Mouse (Mus musculus) heart, embryonic 11.5 days (tissue): ENCODE measurements around the gene Tfeb. TPM values are rescaled to one million over a fixed set of nuclear protein-coding genes. Genes with fewer than 3 reads are reported as not detected.

Experiments used
- ATAC-seq: fragments of 200-750 bp; cut with Nextera tagmentation; replicated peaks from 2 replicates; pipeline ENCODE4 v1.8.0; 2017; ENCODE audit warnings: moderate library complexity; ENCODE audit not compliant: insufficient number of reproducible peaks, low FRiP score, low TSS enrichment
- H3K27ac ChIP-seq: fragments of 300-500 bp; sonication (generic); 2 replicates; pipeline ENCODE4 v1.5.1; 2014; ENCODE audit warnings: mild to moderate bottlenecking, low read depth, low read length
- H3K27me3 ChIP-seq: fragments of 300-500 bp; sonication (generic); 2 replicates; pipeline ENCODE4 v1.6.1; 2014; ENCODE audit warnings: mild to moderate bottlenecking, low read length, mixed read lengths; ENCODE audit not compliant: control insufficient read depth, insufficient read depth
- H3K36me3 ChIP-seq: fragments of 300-500 bp; sonication (generic); 2 replicates; pipeline ENCODE4 v1.6.1; 2014; ENCODE audit warnings: mild to moderate bottlenecking, low read length, moderate library complexity, mixed read lengths; ENCODE audit not compliant: control insufficient read depth, insufficient read depth
- H3K4me1 ChIP-seq: fragments of 300-500 bp; sonication (generic); 2 replicates; pipeline ENCODE4 v1.6.1; 2014; ENCODE audit warnings: low read length; ENCODE audit not compliant: control insufficient read depth, insufficient read depth
- H3K4me2 ChIP-seq: fragments of 300-500 bp; sonication (generic); 2 replicates; pipeline ENCODE4 v1.6.1; 2014; ENCODE audit warnings: mild to moderate bottlenecking, moderate library complexity
- H3K4me3 ChIP-seq: fragments of 300-500 bp; sonication (generic); 2 replicates; pipeline ENCODE4 v1.5.1; 2014; ENCODE audit warnings: low read depth, low read length
- H3K9ac ChIP-seq: fragments of 300-500 bp; sonication (generic); 2 replicates; pipeline ENCODE4 v1.6.1; 2014; ENCODE audit warnings: mild to moderate bottlenecking, low read depth, low read length, moderate library complexity
- H3K9me3 ChIP-seq: fragments of 300-500 bp; sonication (generic); replicated peaks from 2 replicates; pipeline ENCODE4 v1.6.1; 2016; ENCODE audit warnings: low read length; ENCODE audit not compliant: control insufficient read depth
- WGBS: fragments of 180-500 bp; shearing (Covaris S2); extraction: QIAGEN DNeasy Blood & Tissue Kit; methylation state at CpG from one replicate; pipeline ENCODE4 v1.1.7; 2014; ENCODE audit not compliant: insufficient replicate concordance; 5-methylcytosine and 5-hydroxymethylcytosine counted together
- polyA plus RNA-seq: library from polyadenylated mRNA; unstranded; fragments of >200 nt; fragmentation: Nextera tagmentation; extraction: Ambion mirVana; gene quantifications from 2 replicates; pipeline ENCODE4 v1.2.1, GENCODE M21; 2014

The Tfeb gene
- polyA plus RNA-seq, 1 experiment from 2014 or later, result 16.3 TPM

- H3K36me3 ChIP-seq, result no peaks in the 10 kb centered on the region
- WGBS, result 57% methylated on average over 24 of the region's 24 CpGs
- ATAC-seq, result no peak
- 0 out of 2 replicates have a peak, but pooled peaks cover 3% of the 10 kb centered on the region for H3K27me3 ChIP-seq
- no peak overlapping the region for H3K9ac ChIP-seq
- no peak overlapping the region for H3K4me2 ChIP-seq
- H3K9me3 ChIP-seq, result no peaks in the 10 kb centered on the region
- no peak overlapping the region for H3K27ac ChIP-seq
- no peaks in the 10 kb centered on the region for H3K4me1 ChIP-seq
- H3K4me3 ChIP-seq, result no peak overlapping the region
Measured at GRCm38 (mm10) chr17:47730633-47731575, 5.9 kb upstream of the Tfeb start.

DNA sequence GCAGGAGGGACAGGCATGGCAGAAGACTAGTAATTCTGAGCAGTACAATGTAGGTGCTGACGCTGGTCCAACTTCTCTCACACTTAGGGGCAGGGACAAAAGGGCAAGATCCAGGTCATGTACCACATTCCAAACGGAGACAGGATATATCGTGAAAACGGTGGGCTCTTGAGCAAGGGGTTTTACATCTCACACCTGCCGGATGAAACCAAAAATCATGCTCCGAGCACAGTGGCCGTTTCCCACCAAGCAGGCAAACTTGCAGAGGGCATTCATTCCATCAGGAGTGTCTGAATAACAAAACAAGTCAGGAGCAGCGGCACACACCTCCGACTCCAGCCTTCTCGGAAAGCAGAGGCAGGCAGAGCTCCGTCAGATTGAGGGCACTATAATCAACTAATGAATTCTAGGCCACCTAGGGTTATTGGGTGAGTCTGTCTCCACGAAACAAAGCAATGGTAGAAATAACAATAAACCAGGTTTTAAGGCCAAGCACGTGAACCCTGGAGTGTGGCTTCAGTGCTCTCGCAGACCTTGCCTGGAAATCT, 1.2 kb upstream of the Tfeb start:
- Histone ChIP-seq H3K36me3 (no peaks in the 10 kb centered on the region), H3K9ac (no peak overlapping the region), H3K4me3 (no peak overlapping the region), H3K4me2 (no peak overlapping the region), H3K27me3 (no peaks in the 10 kb centered on the region), H3K4me1 (peaks cover 19% of the 10 kb centered on the region), H3K27ac (no peak overlapping the region), H3K9me3 (no peaks in the 10 kb centered on the region)
- ATAC-seq, result no peak
- 69% methylated on average over 14 of the region's 14 CpGs for WGBS

GRCm38 (mm10) chr17:47737271-47738065, 638 bp downstream of the Tfeb start:
- peak overlapping the region; percentile 88 for H3K27ac ChIP-seq
- peak overlapping the region; percentile 87 for H3K4me3 ChIP-seq
- H3K4me1 ChIP-seq, result peaks cover 27% of the 10 kb centered on the region
- H3K4me2 ChIP-seq, result peak overlapping the region; percentile 99
- peak overlapping the region; percentile 87 for H3K9ac ChIP-seq
- ATAC-seq, result peak; percentile 89
- H3K9me3 ChIP-seq, result no peaks in the 10 kb centered on the region
- no peaks in the 10 kb centered on the region for H3K27me3 ChIP-seq
- H3K36me3 ChIP-seq, result no peaks in the 10 kb centered on the region
- 1% methylated on average over 58 of the region's 60 CpGs for WGBS

DNA sequence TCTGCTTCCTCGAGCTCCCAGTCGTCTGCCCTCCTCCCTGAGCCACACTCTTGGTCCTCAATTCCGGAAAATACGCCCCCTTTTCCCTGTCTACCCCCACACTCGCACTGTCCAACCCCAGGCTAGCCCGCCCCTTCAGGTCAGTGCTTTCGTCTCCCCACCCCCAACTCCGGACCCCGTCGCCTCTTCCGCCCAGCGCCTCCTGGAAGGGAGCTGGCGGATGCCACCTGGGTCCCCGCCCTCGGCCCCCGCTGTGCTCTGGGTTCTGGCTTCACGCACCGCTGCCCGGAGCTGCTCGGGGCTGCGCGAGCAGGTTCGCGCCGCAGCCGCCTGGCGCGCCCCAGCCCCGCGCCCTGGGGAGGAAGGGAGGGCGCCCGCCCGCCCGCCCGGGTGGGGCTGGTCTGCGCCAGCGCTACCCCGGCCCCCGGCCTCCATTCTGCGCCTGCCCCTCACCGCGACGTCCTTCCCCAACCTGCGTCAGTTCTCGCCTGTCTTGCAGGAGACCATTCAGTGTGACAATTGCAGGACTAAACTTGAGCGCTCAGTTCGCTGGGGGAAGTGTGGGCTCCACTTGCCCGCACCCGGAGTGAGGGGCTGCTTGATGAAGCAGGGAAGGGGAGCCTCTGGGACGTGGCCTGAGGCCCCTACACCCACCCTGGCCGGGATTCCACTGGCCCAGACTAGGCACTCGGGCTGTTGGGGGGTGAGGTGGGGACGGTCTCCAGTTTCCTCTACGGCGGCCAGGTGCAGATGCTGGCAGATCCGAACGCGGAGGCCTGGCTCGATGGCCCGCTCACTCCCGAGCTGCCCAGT, 1.4 kb downstream of the Tfeb start:
- WGBS, result under 1% methylated on average over 49 of the region's 61 CpGs
- H3K27ac ChIP-seq, result peak overlapping the region; percentile 88
- peak overlapping the region; percentile 79 for H3K9ac ChIP-seq
- H3K4me3 ChIP-seq, result peak overlapping the region; percentile 87
- no peaks in the 10 kb centered on the region for H3K36me3 ChIP-seq
- peak; percentile 59 for ATAC-seq
- no peaks in the 10 kb centered on the region for H3K9me3 ChIP-seq
- peaks cover 31% of the 10 kb centered on the region for H3K4me1 ChIP-seq
- peak overlapping the region; percentile 99 for H3K4me2 ChIP-seq
- no peaks in the 10 kb centered on the region for H3K27me3 ChIP-seq

GRCm38 (mm10) chr17:47738879-47739798, 2.3 kb downstream of the Tfeb start:
- Histone ChIP-seq H3K27me3 (no peaks in the 10 kb centered on the region), H3K36me3 (no peaks in the 10 kb centered on the region), H3K9me3 (no peaks in the 10 kb centered on the region), H3K9ac (peak overlapping the region; percentile 79), H3K4me1 (peaks cover 36% of the 10 kb centered on the region), H3K4me3 (peak overlapping the region; percentile 87), H3K27ac (peak overlapping the region; percentile 88; the same call in 1 of the 2 replicates), H3K4me2 (peak overlapping the region; percentile 99)
- 5% methylated on average over 20 of the region's 20 CpGs for WGBS
- no peak for ATAC-seq

DNA sequence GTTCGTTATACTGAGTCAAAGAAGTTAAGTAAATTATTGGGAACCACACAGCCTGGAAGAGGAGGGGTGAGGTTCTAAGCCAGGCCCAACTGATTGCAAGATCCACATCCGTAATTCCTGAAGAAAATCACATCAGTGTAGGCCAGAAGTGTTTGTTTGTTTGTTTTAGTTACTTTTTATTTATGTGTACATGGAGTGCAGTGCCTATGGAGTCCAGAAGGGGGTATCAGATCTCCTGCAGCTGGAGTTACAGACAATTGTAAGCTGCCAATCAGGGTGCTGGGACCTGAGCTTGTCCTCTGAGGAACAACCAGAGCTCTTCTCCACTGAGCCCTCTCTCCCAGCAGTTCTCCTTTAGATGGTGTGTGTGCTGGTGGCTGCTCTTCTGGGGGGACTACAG, 3.4 kb downstream of the Tfeb start:
- 83% methylated on average over 2 of the region's 2 CpGs for WGBS
- peaks cover 36% of the 10 kb centered on the region for H3K4me1 ChIP-seq
- no peak overlapping the region for H3K4me2 ChIP-seq
- H3K27ac ChIP-seq, result no peak overlapping the region
- H3K4me3 ChIP-seq, result no peak overlapping the region
- no peaks in the 10 kb centered on the region for H3K27me3 ChIP-seq
- no peaks in the 10 kb centered on the region for H3K36me3 ChIP-seq
- no peaks in the 10 kb centered on the region for H3K9me3 ChIP-seq
- no peak for ATAC-seq
- no peak overlapping the region for H3K9ac ChIP-seq

DNA sequence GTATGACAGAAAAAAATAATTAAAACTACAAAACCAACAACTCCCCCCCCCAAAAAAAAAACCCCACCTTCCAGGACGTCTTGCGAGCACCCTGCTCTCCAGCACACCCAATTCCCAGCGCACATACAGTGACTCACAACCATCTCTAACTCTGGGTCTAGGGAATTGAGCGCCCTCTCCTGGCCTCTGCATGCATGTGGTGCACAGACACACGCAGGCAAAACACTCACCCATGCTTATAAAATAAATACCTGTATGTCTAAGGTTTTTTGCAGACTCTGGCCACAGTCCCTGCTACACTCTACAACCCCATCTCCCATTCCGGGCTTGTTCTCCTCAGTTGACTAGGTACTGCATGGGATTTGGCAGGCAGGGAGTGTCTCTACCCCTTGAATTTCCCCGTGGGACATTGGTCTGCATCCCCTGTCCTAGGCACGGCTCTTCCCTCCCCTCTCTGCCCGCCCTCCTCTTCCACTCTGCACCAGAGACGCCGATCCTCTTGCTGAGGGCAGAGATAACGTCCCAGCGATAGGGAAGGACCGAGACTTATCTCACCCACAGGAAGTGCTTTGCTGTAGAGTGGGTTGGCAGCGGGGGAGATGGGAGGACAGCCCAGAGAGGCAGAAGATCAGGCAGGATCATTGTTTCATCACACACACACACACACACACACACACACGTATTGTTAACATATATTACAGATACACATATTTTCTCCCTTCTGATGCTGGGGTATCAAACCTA, 6.3 kb downstream of the Tfeb start:
- Histone ChIP-seq H3K27me3 (no peaks in the 10 kb centered on the region), H3K9me3 (no peaks in the 10 kb centered on the region), H3K27ac (peak overlapping the region; percentile 18; the same call in 1 of the 2 replicates), H3K4me1 (peaks cover 36% of the 10 kb centered on the region), H3K4me2 (peak overlapping the region; percentile 25; the same call in 1 of the 2 replicates), H3K9ac (no peak overlapping the region), H3K36me3 (no peaks in the 10 kb centered on the region), H3K4me3 (no peak overlapping the region)
- WGBS, result 15% methylated on average over 16 of the region's 16 CpGs
- no peak for ATAC-seq
